Mouse (Mus musculus) monocyte, adult 5-6 weeks (primary cell): Measurements from ENCODE around the gene Thsd7b. TPM values are rescaled to one million over a fixed set of nuclear protein-coding genes. Genes with fewer than 3 reads are reported as not detected.
"Not testable (repeated sequence)": the region's sequence is repeated elsewhere in the genome, so short reads cannot be mapped to it uniquely, and the experiment has no call there.

Experiments
- ATAC-seq: fragments of 153-309, 156-312 bp; replicated peaks from 2 replicates; pipeline ENCODE4 v1.8.0; 2017; ENCODE audit warnings: mild to moderate bottlenecking; ENCODE audit not compliant: low TSS enrichment, insufficient number of reproducible peaks, severe bottlenecking, poor library complexity, low FRiP score
- total RNA-seq: library from RNA; stranded (forward); fragments of 200-1000, 200-491, 200-594 nt; gene quantifications from 3 replicates; pipeline ENCODE4 v1.2.3, GENCODE M21; 2017

Thsd7b gene
- total RNA-seq, 1 experiment from 2014 or later: not detected

- ATAC-seq: no peak
Measured at GRCm38 (mm10) chr1:130170290-130170689, 897.2 kb downstream of the Thsd7b start.

GRCm38 (mm10) chr1:130186836-130187235 is 913.7 kb downstream of the Thsd7b start:
- not testable (repeated sequence) for ATAC-seq

GRCm38 (mm10) chr1:130192190-130193028 is 919.3 kb downstream of the Thsd7b start:
- ATAC-seq: no peak

GRCm38 (mm10) chr1:130217404-130217803 is 944.3 kb downstream of the Thsd7b start:
- ATAC-seq: no peak

GRCm38 (mm10) chr1:130222904-130223303 is 949.8 kb downstream of the Thsd7b start:
- ATAC-seq: no peak

GRCm38 (mm10) chr1:130245563-130245962 is 972.5 kb downstream of the Thsd7b start:
- no peak for ATAC-seq

GRCm38 (mm10) chr1:130246264-130246663 is 973.2 kb downstream of the Thsd7b start:
- ATAC-seq: not testable (repeated sequence)

GRCm38 (mm10) chr1:130246930-130247329 is 973.8 kb downstream of the Thsd7b start:
- not testable (repeated sequence) for ATAC-seq

GRCm38 (mm10) chr1:130262046-130262445 is 988.9 kb downstream of the Thsd7b start:
- ATAC-seq: no peak
